Mouse (Mus musculus) embryonic fibroblast, embryonic 13.5 days (primary cell): ENCODE measurements around the gene Sema5a.

Experiments
- CTCF ChIP-seq: IDR thresholded peaks from 2 replicates; pipeline ENCODE4 v1.5.1; 2011; ENCODE audit warnings: mild to moderate bottlenecking, control low read depth, low read length, moderate library complexity, borderline replicate concordance; ENCODE audit not compliant: insufficient read depth
- POLR2A ChIP-seq: IDR thresholded peaks from 2 replicates; pipeline ENCODE4 v1.6.1; 2011; ENCODE audit warnings: low read depth, mild to moderate bottlenecking, control low read depth, low read length, moderate library complexity

GRCm38 (mm10) chr15:32356805-32357204 lies 112.2 kb downstream of the Sema5a start:
- TF ChIP-seq CTCF (no peak), POLR2A (no peak)
